Mouse (Mus musculus): ENCODE results near the gene Hoxc10. TPM values are rescaled to one million over a fixed set of nuclear protein-coding genes. Genes with fewer than 3 reads are reported as not detected.

Hoxc10 gene
- polyA plus RNA-seq, 1 experiment from 2014 or later = not detected

GRCm38 (mm10) chr15:103009265-103010111 lies 42.9 kb downstream of the Hoxc10 start:
- Histone ChIP-seq H3K9ac (no peak overlapping the region), H3K36me3 (no peaks in the 10 kb centered on the region), H3K27me3 (peaks cover 100% of the 10 kb centered on the region), H3K4me3 (replicated peaks) (no peak overlapping the region), H3K27ac (no peak overlapping the region), H3K4me2 (no peak overlapping the region), H3K9me3 (replicated peaks) (no peaks in the 10 kb centered on the region), H3K4me1 (replicated peaks) (no peaks in the 10 kb centered on the region)
- ATAC-seq (ENCODE audit: low read depth) = no peak
- WGBS (ENCODE audit: insufficient replicate concordance) = 2% methylated on average over 27 of the region's 27 CpGs
- DNase-seq = no peak

- Histone ChIP-seq H3K4me1 (replicated peaks) (no peaks in the 10 kb centered on the region), H3K27ac (no peak overlapping the region), H3K4me2 (no peak overlapping the region), H3K36me3 (no peaks in the 10 kb centered on the region), H3K27me3 (peaks cover 100% of the 10 kb centered on the region), H3K9ac (no peak overlapping the region), H3K9me3 (replicated peaks) (no peaks in the 10 kb centered on the region), H3K4me3 (replicated peaks) (no peak overlapping the region)
- ATAC-seq (ENCODE audit: low read depth) (no peak), DNase-seq (no peak)
- 2% methylated on average over 31 of the region's 31 CpGs for WGBS (ENCODE audit: insufficient replicate concordance)
Observed at GRCm38 (mm10) chr15:103010112-103010846, 43.7 kb downstream of the Hoxc10 start.

GRCm38 (mm10) chr15:103010847-103011555 lies 44.4 kb downstream of the Hoxc10 start:
- ATAC-seq (ENCODE audit: low read depth) = no peak
- peaks cover 100% of the 10 kb centered on the region for H3K27me3 ChIP-seq
- H3K9ac ChIP-seq = no peak overlapping the region
- H3K9me3 ChIP-seq (replicated peaks) = no peaks in the 10 kb centered on the region
- no peaks in the 10 kb centered on the region for H3K36me3 ChIP-seq
- no peak overlapping the region for H3K4me2 ChIP-seq
- no peak overlapping the region for H3K4me3 ChIP-seq (replicated peaks)
- no peak overlapping the region for H3K27ac ChIP-seq
- no peaks in the 10 kb centered on the region for H3K4me1 ChIP-seq (replicated peaks)
- DNase-seq = no peak
- WGBS (ENCODE audit: insufficient replicate concordance) = 2% methylated on average over 28 of the region's 28 CpGs

- no peaks in the 10 kb centered on the region for H3K36me3 ChIP-seq
- no peak overlapping the region for H3K9ac ChIP-seq
- H3K27me3 ChIP-seq = peaks cover 100% of the 10 kb centered on the region
- 6% methylated on average over 26 of the region's 26 CpGs for WGBS (ENCODE audit: insufficient replicate concordance)
- no peaks in the 10 kb centered on the region for H3K4me1 ChIP-seq (replicated peaks)
- no peak overlapping the region for H3K27ac ChIP-seq
- DNase-seq (no peak), ATAC-seq (ENCODE audit: low read depth) (no peak)
- no peak overlapping the region for H3K4me3 ChIP-seq (replicated peaks)
- no peaks in the 10 kb centered on the region for H3K9me3 ChIP-seq (replicated peaks)
- H3K4me2 ChIP-seq = no peak overlapping the region
Observed at GRCm38 (mm10) chr15:103011928-103012486, 45.4 kb downstream of the Hoxc10 start.

GRCm38 (mm10) chr15:103013238-103013984 lies 46.8 kb downstream of the Hoxc10 start:
- Histone ChIP-seq H3K4me2 (peak overlapping the region; percentile 33), H3K36me3 (no peaks in the 10 kb centered on the region), H3K27me3 (peaks cover 100% of the 10 kb centered on the region), H3K9me3 (replicated peaks) (no peaks in the 10 kb centered on the region), H3K4me3 (replicated peaks) (peak overlapping the region; percentile 25; the same call in 1 of the 2 replicates), H3K27ac (no peak overlapping the region), H3K4me1 (replicated peaks) (no peaks in the 10 kb centered on the region), H3K9ac (no peak overlapping the region)
- WGBS (ENCODE audit: insufficient replicate concordance) = 5% methylated on average over 17 of the region's 17 CpGs
- no peak for ATAC-seq (ENCODE audit: low read depth)
- DNase-seq = no peak

GRCm38 (mm10) chr15:103014166-103015008 lies 47.8 kb downstream of the Hoxc10 start:
- H3K27ac ChIP-seq = no peak overlapping the region
- peaks cover 100% of the 10 kb centered on the region for H3K27me3 ChIP-seq
- peak overlapping the region; percentile 33 for H3K4me2 ChIP-seq
- H3K4me1 ChIP-seq (replicated peaks) = no peaks in the 10 kb centered on the region
- H3K4me3 ChIP-seq (replicated peaks) = peak overlapping the region; percentile 25
- DNase-seq = no peak
- no peak for ATAC-seq (ENCODE audit: low read depth)
- H3K9ac ChIP-seq = no peak overlapping the region
- H3K9me3 ChIP-seq (replicated peaks) = no peaks in the 10 kb centered on the region
- H3K36me3 ChIP-seq = no peaks in the 10 kb centered on the region
- WGBS (ENCODE audit: insufficient replicate concordance) = 2% methylated on average over 48 of the region's 57 CpGs

GRCm38 (mm10) chr15:103015009-103015399 lies 48.4 kb downstream of the Hoxc10 start:
- ATAC-seq (ENCODE audit: low read depth) (no peak), DNase-seq (no peak)
- Histone ChIP-seq H3K4me3 (replicated peaks) (0 out of 2 replicates have a peak overlapping the region, but pooled peaks have one; percentile 22), H3K36me3 (no peaks in the 10 kb centered on the region), H3K27me3 (peaks cover 100% of the 10 kb centered on the region), H3K4me1 (replicated peaks) (no peaks in the 10 kb centered on the region), H3K9me3 (replicated peaks) (no peaks in the 10 kb centered on the region), H3K27ac (no peak overlapping the region), H3K9ac (no peak overlapping the region), H3K4me2 (no peak overlapping the region)
- 3% methylated on average over 28 of the region's 28 CpGs for whole genome bisulfite sequencing (ENCODE audit: insufficient replicate concordance)

GRCm38 (mm10) chr15:103015406-103016166 lies 49.0 kb downstream of the Hoxc10 start:
- DNase-seq (no peak), ATAC-seq (ENCODE audit: low read depth) (no peak)
- no peaks in the 10 kb centered on the region for H3K36me3 ChIP-seq
- peaks cover 100% of the 10 kb centered on the region for H3K27me3 ChIP-seq
- H3K4me1 ChIP-seq (replicated peaks) = no peaks in the 10 kb centered on the region
- WGBS (ENCODE audit: insufficient replicate concordance) = 5% methylated on average over 19 of the region's 19 CpGs
- H3K9me3 ChIP-seq (replicated peaks) = no peaks in the 10 kb centered on the region
- no peak overlapping the region for H3K9ac ChIP-seq
- H3K4me3 ChIP-seq (replicated peaks) = no peak overlapping the region
- H3K27ac ChIP-seq = no peak overlapping the region
- no peak overlapping the region for H3K4me2 ChIP-seq

GRCm38 (mm10) chr15:103018636-103019035 lies 52.0 kb downstream of the Hoxc10 start, which contains the start of gene Hoxc4:
TSS of gene Hoxc4 (plus strand) at chr15:103018934.
- WGBS (ENCODE audit: insufficient replicate concordance) = 35% methylated on average over 9 of the region's 9 CpGs
- no peak within 1 kb of the TSS for H3K9ac ChIP-seq
- H3K36me3 ChIP-seq = no peaks in the 10 kb centered on the region
- no peak within 1 kb of the TSS for H3K4me3 ChIP-seq (replicated peaks)
- ATAC-seq (ENCODE audit: low read depth) (no peak), DNase-seq (no peak)
- H3K4me1 ChIP-seq (replicated peaks) = no peaks in the 10 kb centered on the region
- H3K9me3 ChIP-seq (replicated peaks) = no peaks in the 10 kb centered on the region
- peaks cover 99% of the 10 kb centered on the region for H3K27me3 ChIP-seq
- no peak within 1 kb of the TSS for H3K4me2 ChIP-seq
- no peak within 1 kb of the TSS for H3K27ac ChIP-seq
